Mouse (Mus musculus): ENCODE data around the gene Hs3st6.

Hs3st6 gene

DNA sequence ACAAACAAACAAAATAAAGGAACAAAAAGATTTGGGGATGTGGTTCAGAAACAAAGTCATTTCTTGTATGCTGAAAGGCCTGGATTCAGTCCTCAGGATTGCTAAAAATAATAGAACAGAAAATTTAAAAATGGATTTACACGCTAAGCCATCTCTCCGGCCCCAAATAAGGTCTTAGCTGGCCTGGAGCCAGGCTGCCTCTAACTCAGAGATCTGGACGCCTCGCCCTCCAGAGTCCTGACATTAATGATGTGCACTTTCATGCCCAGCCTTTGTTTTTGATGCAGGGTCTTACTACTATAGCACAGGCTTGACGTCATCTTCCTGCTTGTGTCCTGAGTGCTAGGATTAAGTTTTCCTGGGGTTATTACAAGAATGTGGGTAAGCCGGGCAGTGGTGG is 23.7 kb upstream of the Hs3st6 start:
- DNase-seq = no peak

DNA sequence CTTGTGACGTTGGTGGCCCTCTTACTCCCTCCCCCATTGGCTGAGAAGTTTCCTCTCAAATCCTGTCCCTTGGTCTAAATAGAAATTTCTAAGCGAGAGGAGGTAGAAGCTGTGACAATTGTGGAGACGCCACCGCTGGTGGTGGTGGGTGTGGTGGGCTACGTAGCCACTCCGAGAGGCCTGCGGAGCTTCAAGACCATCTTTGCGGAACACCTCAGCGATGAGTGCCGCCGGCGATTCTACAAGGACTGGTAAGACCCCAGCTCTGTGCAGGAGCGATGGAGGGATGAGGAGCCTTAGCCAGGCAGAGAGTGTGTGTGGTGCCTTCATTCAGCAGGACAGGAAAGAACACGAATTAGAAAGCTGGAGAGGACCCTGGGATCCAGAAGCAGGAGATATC is 22.0 kb upstream of the Hs3st6 start:
- DNase-seq = no peak

DNA sequence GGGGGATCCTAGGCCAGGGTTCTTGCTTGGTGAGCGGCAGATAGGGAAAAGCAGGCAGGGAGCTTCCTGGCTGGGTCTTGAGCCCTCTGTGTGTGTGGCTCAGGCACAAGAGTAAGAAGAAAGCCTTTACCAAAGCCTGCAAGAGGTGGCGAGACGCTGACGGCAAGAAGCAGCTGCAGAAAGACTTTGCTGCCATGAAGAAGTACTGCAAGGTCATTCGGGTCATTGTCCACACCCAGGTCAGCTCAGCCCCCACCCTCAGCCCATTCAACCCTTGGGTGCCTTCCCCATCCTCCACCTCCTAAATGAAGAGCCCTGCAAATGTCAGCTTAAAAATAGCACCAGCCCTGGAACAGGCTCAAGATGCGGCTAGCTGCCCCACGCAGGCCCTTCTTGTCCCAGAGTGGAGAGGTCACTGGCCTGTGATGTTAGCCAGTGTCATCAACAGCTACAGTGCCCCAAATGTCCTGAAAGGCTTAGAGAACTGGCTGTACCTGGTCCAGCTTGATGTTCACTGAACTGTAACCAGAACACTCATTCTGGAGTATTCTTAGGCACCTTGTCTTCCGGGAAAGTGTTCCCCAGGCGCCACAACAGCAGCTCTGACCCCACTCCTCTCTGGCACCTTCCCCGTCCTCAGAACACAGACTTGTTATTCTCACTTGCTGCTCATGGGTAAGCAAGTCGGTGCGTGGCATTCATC is 20.4 kb upstream of the Hs3st6 start:
- DNase-seq = no peak

DNA sequence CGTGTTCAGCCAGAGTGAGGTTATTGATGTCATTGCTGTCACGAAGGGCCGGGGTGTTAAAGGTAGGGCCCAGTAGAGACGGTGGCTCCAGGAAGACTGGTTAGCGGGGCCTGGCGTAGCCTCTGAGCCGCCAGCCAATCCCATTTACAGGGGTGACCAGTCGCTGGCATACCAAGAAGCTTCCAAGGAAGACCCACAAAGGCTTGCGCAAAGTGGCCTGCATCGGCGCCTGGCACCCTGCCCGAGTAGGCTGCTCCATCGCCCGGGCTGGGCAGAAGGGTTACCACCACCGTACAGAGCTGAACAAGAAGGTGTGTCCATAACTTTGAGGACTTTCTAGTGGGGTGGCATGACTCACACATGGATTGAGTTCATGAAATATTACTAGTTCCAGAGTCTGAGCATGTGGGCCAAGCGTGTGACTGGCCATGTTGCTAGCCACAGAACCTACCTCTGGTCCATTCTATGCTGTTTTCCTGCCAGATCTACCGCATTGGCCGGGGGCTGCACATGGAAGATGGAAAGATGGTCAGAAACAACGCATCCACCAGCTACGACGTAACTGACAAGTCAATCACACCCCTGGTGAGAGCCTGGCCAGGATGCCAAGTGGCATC is 19.2 kb upstream of the Hs3st6 start:
- peak in 1 of 2 experiments; percentile 29 for DNase-seq

DNA sequence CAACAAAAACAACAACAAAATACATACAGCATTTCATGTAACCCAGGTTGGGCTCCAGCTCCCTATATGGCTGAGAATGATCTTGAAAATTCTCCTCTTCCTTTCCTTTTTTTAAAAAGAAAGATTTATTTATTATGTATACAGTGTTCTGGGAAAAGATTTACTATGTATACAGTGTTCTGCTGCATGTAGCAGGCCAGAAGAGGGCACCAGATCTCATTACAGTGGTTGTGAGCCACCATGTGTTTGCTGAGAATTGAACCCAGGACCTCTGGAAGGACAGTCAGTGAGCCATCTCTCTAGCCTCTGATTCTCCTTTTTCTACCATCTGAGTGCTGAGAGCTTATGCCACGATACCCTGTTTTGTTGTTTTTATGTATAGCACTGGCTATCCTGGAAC is 18.3 kb upstream of the Hs3st6 start:
- no peak for DNase-seq

DNA sequence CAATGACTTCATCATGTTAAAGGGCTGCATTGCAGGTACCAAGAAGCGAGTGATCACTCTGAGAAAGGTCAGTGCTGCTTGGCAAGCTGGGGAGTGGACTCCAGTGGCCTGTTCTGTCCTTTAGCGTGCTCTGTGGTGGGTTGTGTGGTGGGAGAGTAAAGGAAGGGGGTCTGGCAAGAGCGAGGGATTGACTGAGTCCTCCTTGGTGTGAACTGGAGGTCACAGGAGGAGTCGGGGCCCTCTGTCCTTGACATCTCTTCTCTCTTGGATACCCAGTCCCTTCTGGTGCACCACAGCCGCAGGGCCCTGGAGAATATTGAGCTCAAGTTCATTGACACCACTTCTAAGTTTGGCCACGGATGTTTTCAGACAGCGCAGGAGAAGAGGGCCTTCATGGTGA is 17.3 kb upstream of the Hs3st6 start:
- no peak for DNase-seq

DNA sequence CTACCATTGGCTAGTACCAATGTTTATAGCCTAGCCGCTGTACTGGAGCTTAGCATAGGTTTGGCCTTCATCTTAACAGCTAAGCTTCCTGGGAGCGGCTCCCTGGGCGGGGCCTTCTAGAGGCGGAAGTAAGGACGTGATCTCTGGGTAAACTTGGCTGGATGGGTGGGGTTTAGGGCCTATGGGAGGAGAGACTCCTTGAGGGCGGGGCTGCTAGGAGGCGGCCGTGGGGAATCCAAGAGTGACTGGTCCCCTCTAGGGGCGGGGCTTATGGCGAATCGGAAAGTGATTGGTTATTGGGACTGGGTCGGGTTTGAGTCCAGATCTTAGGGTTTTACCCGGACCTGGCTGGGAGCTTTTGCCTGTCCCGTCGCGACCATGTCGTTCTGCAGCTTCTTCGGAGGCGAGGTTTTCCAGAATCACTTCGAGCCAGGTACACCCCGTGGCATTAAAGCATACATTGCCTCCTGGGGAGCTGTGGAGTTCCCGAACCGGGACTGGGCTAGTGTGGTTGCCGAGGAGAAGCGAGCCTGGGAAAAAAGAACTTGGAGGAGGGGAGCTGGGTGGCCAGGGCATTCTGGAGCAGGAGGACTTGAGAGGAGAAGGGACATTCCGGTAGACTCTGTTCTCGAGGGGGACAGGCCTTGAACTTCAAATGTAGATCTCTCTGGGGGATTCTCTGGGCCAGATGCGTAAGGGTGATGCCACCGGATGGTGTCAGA is 16.3 kb upstream of the Hs3st6 start, which contains the start of gene Msrb1:
Gene Msrb1, plus strand, starts transcription at position 313 of the 722 bp plus-strand sequence.
- peak; percentile 89 to 94 for DNase-seq

DNA sequence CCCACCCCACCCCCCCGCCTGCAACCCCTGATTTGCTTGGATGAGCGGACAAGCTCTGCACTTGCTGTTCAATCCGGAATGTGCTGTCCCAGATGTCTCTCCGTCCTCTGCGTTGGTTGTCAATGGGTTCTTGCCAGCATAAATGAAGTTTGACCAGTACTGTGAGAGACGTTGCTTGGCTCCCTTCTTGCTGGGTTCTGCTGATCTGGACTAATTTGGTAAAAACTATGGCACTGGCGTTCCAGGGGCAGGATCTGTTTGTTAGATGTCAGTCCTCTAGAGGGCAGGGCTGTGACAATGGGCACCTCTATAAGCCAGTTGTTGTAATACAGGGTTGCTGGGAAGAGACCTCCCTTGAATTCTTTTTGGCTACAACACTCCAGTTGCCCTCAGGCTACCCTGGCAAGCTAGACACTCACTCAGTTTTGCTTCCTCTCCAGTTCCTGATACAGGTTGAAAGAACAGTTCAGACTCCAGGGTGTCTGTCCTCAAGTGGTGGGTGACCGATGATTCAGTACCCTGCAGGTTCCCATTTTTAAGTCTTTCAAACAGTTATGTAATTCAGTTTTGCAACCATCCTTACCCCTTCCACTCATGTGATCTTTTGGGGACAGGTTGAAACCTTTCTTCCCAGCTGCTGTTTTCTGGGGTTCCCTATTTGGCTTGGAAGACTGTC is 15.5 kb upstream of the Hs3st6 start:
- no peak for DNase-seq

DNA sequence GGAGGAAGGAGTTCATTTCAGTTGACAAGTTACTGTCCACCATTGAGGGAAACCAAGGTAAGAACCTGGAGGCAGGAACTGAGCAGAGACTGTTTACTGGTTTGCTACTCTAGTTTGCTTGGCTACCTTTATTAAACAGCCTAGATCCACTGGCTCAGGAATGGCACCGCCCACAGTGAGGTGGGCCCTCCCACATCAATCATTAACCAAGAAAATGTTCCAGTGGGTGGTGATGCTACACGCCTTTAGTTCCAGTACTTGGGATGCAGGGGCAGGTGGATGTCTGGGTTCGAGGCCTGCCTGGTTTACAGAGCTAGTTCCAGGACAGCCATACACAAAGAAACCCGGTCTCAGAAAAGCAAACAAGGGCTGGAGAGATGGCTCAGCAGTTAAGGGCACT is 14.6 kb upstream of the Hs3st6 start:
- no peak for DNase-seq

DNA sequence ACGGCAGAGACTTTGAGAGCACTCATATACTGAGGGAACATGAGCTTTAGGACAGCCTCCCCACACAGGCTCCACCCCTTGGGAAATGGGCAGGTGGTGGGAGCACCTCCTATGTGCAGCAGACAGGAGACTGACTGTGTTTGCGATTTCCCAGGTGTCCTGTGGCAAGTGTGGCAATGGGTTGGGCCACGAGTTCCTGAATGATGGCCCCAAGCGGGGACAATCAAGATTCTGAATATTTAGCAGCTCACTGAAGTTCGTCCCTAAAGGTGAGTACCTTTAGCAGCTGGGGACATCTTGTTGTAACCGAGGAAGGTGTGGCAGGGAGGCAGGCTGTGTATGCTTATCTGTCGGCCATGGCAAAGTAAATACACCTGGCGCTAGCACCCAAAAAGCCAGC is 12.9 kb upstream of the Hs3st6 start:
- DNase-seq = no peak

DNA sequence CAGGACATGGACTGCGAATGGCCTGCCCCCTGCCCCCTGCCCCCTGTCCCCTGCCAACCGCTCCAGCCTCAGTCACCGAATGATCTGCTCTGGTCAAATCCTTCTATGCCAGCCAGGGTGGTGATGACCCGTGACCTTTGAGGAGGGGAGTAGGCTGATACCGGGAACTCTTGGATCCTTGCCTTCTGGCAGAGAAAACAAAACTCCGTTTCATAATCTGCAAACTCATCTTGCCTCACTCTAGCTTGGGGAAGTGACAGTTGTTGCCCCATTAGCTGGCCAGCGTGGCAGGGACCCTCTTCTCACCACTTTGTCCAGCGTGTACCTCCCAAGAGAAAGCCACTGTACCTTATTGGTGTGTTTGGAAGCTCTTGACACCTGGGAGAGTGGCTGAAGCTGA is 10.5 kb upstream of the Hs3st6 start:
- no peak for DNase-seq

DNA sequence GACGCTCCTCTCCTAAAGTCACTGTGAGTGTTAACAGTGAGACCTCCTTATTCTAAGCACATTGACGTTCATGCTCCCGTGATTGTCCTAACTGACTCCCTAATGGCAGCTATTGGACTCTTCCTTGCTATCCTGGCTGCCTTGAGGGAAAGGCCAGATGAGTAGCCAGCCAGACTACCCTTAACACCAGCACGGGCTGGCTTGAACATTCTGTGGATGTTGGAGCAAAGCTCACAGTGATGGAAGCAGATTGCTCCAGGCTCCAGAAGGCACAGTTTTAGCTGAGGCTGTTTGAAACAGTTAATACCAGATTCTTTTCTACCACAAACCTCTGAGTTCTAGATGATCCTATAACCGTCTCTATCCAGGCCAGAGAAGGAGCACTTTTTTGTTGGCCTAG is 8.9 kb upstream of the Hs3st6 start:
- no peak for DNase-seq

DNA sequence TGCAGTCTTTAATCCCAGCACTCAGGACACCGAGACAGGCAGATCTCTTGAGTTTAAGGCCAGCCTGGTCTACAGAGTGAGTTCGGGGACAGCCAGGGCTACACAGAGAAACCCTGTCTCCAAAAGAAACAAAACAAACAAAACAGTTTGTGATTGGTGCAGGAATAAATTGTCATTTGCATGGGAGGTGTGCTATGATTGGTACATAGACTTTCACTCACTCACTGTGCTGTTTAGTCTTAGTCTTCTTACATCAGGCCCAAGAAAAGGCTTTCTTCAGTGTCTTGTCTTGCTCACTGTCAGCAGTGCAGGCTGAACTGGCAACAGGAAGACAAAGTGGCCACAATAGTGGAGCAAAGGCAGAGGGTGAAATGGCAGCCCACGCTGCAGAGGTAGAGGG is 8.4 kb upstream of the Hs3st6 start:
- DNase-seq = no peak

DNA sequence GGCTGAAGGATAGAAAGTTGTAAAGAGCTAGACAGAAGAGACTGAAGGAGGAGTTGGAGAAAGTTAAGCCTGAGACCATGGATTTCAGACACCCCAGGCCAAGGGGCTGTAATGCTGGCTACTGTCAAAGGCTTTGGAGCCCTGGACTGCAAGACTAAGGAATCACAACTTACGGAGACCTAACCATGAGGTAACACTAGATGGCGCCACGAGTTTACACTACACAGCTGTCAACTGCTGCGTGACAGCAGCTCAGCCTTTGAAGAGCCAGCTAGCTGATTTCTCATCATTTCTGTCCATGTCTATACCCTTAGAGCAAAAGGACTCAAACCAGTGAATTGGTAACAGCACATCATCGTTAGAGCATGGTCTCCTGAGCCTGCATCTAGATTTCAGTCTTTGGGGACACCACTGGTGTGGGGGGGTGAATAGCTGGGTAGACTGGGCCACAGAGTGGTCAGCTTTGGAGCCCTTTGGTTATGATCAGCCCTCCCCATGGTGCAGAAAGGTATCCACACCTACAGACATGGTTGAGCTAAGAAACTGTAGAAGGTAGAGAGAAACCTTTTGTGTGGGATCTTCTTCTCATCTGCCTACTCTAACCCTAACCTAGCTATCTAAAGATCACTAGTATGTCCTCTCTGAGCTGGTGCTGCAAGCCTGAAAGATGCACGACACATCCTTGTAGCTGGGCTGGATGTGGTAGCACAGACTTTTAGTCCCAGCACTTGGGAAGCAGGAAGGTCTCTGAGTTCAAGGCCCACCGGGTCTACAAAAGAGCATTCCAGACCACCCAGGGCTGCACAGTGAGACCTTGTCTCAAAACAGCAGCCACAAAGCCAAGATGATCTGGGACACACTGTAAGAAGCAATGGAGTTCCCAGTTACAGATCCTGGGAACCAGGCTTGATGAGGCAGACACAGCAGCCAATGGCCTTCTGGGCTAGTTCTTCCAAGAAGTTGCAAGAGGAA is 7.0 kb upstream of the Hs3st6 start:
- DNase-seq = peak; percentile 61 to 83

DNA sequence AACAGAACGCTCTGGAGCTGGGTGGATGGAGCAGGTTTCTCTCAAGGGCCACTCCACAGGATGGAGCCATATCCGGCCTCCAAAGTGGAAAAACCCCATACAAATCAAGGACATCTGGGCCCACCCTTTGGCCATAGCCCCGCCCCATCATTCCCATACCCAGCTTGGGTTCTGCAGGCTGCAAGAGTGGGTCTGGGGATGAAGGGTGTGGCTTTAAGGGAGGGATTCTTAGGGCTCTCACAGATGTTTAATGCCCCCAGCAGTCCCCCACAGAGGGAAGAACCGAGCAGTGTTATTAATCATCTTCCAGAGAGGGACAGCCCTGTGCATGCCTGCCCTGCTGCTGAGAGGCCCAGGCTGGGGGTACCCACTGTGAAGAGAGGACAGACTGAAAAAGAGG is 5.8 kb upstream of the Hs3st6 start:
- DNase-seq = no peak

DNA sequence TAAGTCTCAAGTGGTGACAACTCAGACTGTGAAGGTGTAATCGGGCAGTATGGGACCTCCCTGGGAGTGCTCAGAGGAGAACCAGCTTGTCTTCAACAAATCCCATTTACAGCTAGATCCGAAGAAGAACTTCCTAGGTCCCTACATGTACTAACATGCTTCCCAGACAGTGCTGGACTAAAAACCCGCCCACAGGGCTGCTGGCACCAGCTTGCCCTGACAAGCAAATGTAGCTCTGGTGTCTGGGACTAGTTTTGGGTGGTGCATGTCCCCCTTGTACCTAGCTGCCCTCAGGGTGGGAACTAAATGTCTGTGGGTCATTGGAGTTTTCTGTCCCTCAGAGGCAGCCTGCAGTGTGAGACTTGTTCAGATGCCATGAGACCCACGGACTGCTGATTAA is 1.3 kb upstream of the Hs3st6 start:
- DNase-seq = no peak

DNA sequence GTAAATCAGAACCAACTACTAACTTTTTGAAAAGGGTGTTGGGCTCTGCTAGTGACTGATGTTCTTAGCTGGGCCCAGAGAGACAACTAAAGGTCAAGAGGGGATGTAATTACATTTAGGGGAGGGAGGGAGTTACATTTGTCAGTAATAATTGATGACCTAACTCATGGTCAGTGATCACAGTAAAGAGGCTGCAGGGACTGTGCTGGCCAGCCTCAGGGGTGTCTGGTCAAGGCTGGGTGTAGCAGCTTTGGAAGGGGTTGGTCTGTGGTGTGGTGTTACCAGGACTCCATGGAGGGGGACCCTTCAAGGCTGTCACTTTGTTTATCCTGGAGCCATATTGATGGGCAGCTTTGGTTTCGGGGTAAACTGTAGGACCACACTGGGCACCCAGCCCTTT is 4.6 kb downstream of the Hs3st6 start:
- DNase-seq = no peak

DNA sequence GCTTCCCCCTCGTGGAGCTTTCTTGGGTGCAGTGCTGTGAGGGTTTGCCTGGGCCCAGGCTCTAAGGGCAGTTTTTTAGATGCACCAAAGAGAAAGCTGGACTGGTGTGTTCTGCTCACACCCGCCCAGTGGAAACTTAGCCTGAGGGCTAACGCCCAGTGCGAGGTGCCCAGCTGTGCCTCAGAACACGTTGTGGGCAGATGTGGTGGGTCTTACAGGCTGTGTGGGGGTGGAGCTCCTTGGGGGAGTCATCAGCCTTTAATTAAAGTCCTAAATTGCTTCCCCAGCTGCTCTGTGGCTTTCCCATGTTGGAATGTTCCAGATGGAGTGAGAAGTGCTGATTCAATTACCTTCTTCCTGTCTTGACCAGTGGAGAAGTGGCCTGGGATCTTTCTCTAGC is 8.3 kb downstream of the Hs3st6 start:
- DNase-seq = no peak

DNA sequence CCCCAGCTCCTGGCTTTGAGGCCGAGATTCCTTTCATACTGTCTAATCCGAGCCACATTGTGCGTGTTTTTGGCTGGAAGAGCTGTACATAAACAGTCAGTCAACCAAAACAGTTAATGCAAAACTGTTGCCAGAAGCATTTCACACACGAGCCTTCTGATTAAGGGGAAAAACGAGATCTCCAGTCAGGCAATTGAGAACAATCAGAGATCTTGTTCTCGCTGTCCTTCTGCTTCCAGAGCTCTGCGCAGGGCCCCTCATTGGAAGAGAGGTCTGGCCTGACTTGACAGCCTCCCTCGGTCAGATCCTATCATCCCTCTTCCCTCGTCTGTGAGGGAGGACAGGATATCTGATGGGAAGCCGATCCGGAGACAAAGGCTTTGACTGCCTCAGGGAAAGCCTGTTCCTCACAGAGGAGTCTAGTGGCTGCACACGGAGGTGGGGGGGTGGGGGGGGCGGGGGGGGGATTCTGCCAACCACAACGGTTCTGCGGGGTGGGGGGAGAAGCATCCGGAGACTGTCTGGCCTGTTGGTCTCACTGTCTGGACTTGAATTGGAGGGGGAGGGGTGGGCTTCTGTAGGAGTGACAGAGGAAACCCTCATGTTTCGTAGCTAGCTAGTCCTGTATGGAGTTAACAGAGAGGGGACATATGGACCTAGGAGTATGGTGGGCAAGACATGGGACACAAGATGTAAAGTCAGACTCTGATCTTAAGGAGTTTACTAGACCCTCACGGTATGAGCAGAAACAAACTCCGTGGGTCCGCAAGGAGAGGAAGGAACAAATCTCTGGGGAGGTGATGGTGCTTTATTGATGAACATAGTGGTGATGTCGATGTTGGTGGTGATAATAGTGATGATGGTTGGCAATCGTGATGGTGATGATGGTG is 12.5 kb downstream of the Hs3st6 start:
- no peak for DNase-seq

DNA sequence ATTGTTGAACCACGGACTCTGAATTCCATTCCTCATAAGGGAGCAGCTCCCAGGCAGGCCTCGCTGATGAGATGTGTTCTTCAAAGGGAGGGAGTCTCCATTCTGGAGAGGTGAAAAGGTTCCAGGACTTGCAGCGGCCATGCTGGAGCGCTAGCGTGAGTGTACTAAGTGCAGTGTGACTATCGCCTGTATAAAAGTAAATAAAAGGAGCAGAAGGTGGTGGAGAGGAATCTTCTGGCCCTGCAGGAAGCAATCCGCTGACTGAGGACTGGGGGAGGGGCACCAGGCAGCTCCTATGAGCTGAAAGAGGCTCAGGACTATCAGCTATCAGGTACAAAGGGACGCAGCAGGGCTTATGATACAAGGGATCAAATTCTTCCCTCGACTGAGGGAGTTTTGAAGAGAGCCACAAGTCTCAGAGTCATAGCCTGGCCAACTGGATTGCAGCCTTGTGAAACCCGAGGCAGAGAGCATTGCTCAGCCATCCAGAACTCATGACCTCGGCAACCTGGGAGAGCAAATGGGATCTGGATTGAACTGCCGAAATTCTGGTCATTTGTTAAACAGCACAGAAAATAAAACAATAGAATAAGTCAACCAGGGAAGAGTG is 13.6 kb downstream of the Hs3st6 start:
- DNase-seq = no peak

DNA sequence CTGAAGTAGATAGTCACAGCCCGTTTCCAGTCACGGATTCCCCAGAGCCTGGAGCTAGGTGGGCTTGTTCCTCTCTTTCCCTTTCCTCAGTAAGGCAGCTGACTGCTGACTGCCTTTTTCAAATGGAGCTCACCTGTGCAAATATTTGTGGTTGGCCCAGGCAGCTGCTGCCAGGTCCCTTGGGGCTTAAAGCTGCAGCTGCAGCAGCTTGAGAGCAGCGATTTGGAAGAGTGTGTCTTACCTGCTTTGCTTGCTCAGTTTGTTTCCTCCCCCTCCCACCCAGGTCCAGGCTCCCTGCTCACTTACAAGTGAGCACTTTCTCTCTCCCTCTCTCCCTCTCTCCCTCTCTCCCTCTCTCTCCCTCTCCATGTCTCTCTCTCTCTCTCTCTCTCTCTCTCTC is 16.4 kb downstream of the Hs3st6 start:
- DNase-seq = no peak
